Mouse (Mus musculus): ENCODE data around the gene Gm10563. TPM values are rescaled to one million over a fixed set of nuclear protein-coding genes. Genes with fewer than 3 reads are reported as not detected.
"Not testable (repeated sequence)": the region's sequence is repeated elsewhere in the genome, so short reads cannot be mapped to it uniquely, and the experiment has no call there.

The Gm10563 gene
- polyA plus RNA-seq (2014; fragmentation: Nextera tagmentation; extraction: Ambion mirVana), result not detected in 2 replicates

- not testable (repeated sequence) for H3K27me3 ChIP-seq (ENCODE audit: control insufficient read depth, insufficient read depth, low read length); H3K4me1 ChIP-seq (ENCODE audit: control insufficient read depth, insufficient read depth, low read length); H3K9ac ChIP-seq (ENCODE audit: low read depth, low read length); H3K4me3 ChIP-seq (ENCODE audit: low read depth, low read length); H3K9me3 ChIP-seq (replicated peaks; ENCODE audit: control insufficient read depth, low read length); ATAC-seq (replicated peaks; ENCODE audit: insufficient number of reproducible peaks, low FRiP score, low TSS enrichment); H3K4me2 ChIP-seq; H3K27ac ChIP-seq (ENCODE audit: low read depth, low read length)
- 97% methylated on average over 2 of the region's 2 CpGs for WGBS (ENCODE audit: insufficient replicate concordance)
- H3K36me3 ChIP-seq (ENCODE audit: control insufficient read depth, insufficient read depth, low read length), result peaks cover 61% of the 10 kb centered on the region
Observed at GRCm38 (mm10) chr4:155645308-155645707, at the start of gene Gm10563. TSS of gene Gm10563 (minus strand) at chr4:155645408.

- peak overlapping the region; percentile 69 for H3K9ac ChIP-seq (ENCODE audit: low read depth, low read length)
- H3K27ac ChIP-seq (ENCODE audit: low read depth, low read length), result no peak overlapping the region
- no peaks in the 10 kb centered on the region for H3K9me3 ChIP-seq (replicated peaks; ENCODE audit: control insufficient read depth, low read length)
- WGBS (ENCODE audit: insufficient replicate concordance), result under 1% methylated on average over 92 of the region's 92 CpGs
- no peaks in the 10 kb centered on the region for H3K36me3 ChIP-seq (ENCODE audit: control insufficient read depth, insufficient read depth, low read length)
- peak overlapping the region; percentile 89 for H3K4me2 ChIP-seq
- no peaks in the 10 kb centered on the region for H3K4me1 ChIP-seq (ENCODE audit: control insufficient read depth, insufficient read depth, low read length)
- peak overlapping the region; percentile 78 for H3K4me3 ChIP-seq (ENCODE audit: low read depth, low read length)
- ATAC-seq (replicated peaks; ENCODE audit: insufficient number of reproducible peaks, low FRiP score, low TSS enrichment), result peak; percentile 51; the same call in 1 of the 2 replicates
- H3K27me3 ChIP-seq (ENCODE audit: control insufficient read depth, insufficient read depth, low read length), result peaks cover 24% of the 10 kb centered on the region
Observed at GRCm38 (mm10) chr4:155694482-155695401, 49.5 kb upstream of the Gm10563 start.

- peak; percentile 60; the same call in 1 of the 2 replicates for ATAC-seq (replicated peaks; ENCODE audit: insufficient number of reproducible peaks, low FRiP score, low TSS enrichment)
- H3K9me3 ChIP-seq (replicated peaks; ENCODE audit: control insufficient read depth, low read length), result no peaks in the 10 kb centered on the region
Observed at GRCm38 (mm10) chr4:155694111-155694481, 48.9 kb upstream of the Gm10563 start, which contains the start of gene Fndc10. TSS of gene Fndc10 (plus strand) at chr4:155694342.

GRCm38 (mm10) chr4:155692421-155692820 lies 47.2 kb upstream of the Gm10563 start:
- H3K4me3 ChIP-seq (ENCODE audit: low read depth, low read length), result no peak overlapping the region

More at GRCm38 (mm10) chr4:155694111-155694481, 48.9 kb upstream of the Gm10563 start, which contains the start of gene Fndc10:
- Histone ChIP-seq H3K4me1 (ENCODE audit: control insufficient read depth, insufficient read depth, low read length) (no peaks in the 10 kb centered on the region), H3K4me2 (peak within 1 kb of the TSS; percentile 89), H3K4me3 (ENCODE audit: low read depth, low read length) (peak within 1 kb of the TSS; percentile 78), H3K27ac (ENCODE audit: low read depth, low read length) (no peak within 1 kb of the TSS), H3K36me3 (ENCODE audit: control insufficient read depth, insufficient read depth, low read length) (no peaks in the 10 kb centered on the region), H3K27me3 (ENCODE audit: control insufficient read depth, insufficient read depth, low read length) (peaks cover 24% of the 10 kb centered on the region), H3K9ac (ENCODE audit: low read depth, low read length) (peak within 1 kb of the TSS; percentile 69)
- 1% methylated on average over 39 of the region's 47 CpGs for WGBS (ENCODE audit: insufficient replicate concordance)

GRCm38 (mm10) chr4:155690571-155691375 lies 45.6 kb upstream of the Gm10563 start:
- H3K4me1 ChIP-seq (ENCODE audit: control insufficient read depth, insufficient read depth, low read length), result no peaks in the 10 kb centered on the region
- no peaks in the 10 kb centered on the region for H3K9me3 ChIP-seq (replicated peaks; ENCODE audit: control insufficient read depth, low read length)
- no peak for ATAC-seq (replicated peaks; ENCODE audit: insufficient number of reproducible peaks, low FRiP score, low TSS enrichment)
- 76% methylated on average over 12 of the region's 12 CpGs for WGBS (ENCODE audit: insufficient replicate concordance)
- no peak overlapping the region for H3K4me2 ChIP-seq
- H3K4me3 ChIP-seq (ENCODE audit: low read depth, low read length), result no peak overlapping the region
- no peaks in the 10 kb centered on the region for H3K36me3 ChIP-seq (ENCODE audit: control insufficient read depth, insufficient read depth, low read length)
- no peak overlapping the region for H3K27ac ChIP-seq (ENCODE audit: low read depth, low read length)
- H3K9ac ChIP-seq (ENCODE audit: low read depth, low read length), result no peak overlapping the region
- peaks cover 21% of the 10 kb centered on the region for H3K27me3 ChIP-seq (ENCODE audit: control insufficient read depth, insufficient read depth, low read length)

More at GRCm38 (mm10) chr4:155692421-155692820, 47.2 kb upstream of the Gm10563 start:
- H3K9ac ChIP-seq (ENCODE audit: low read depth, low read length), result no peak overlapping the region
- peaks cover 24% of the 10 kb centered on the region for H3K27me3 ChIP-seq (ENCODE audit: control insufficient read depth, insufficient read depth, low read length)
- ATAC-seq (replicated peaks; ENCODE audit: insufficient number of reproducible peaks, low FRiP score, low TSS enrichment), result no peak
- H3K4me2 ChIP-seq, result no peak overlapping the region
- no peaks in the 10 kb centered on the region for H3K9me3 ChIP-seq (replicated peaks; ENCODE audit: control insufficient read depth, low read length)
- H3K27ac ChIP-seq (ENCODE audit: low read depth, low read length), result no peak overlapping the region
- H3K4me1 ChIP-seq (ENCODE audit: control insufficient read depth, insufficient read depth, low read length), result no peaks in the 10 kb centered on the region
- WGBS (ENCODE audit: insufficient replicate concordance), result 92% methylated on average over 3 of the region's 3 CpGs
- H3K36me3 ChIP-seq (ENCODE audit: control insufficient read depth, insufficient read depth, low read length), result no peaks in the 10 kb centered on the region

- ATAC-seq (replicated peaks; ENCODE audit: insufficient number of reproducible peaks, low FRiP score, low TSS enrichment), result not testable (repeated sequence)
Observed at GRCm38 (mm10) chr4:155687764-155688163, 42.6 kb upstream of the Gm10563 start.

GRCm38 (mm10) chr4:155683670-155684277 lies 38.6 kb upstream of the Gm10563 start:
- H3K27me3 ChIP-seq (ENCODE audit: control insufficient read depth, insufficient read depth, low read length); H3K27ac ChIP-seq (ENCODE audit: low read depth, low read length); H3K9ac ChIP-seq (ENCODE audit: low read depth, low read length); H3K36me3 ChIP-seq (ENCODE audit: control insufficient read depth, insufficient read depth, low read length); H3K9me3 ChIP-seq (replicated peaks; ENCODE audit: control insufficient read depth, low read length); H3K4me2 ChIP-seq; H3K4me3 ChIP-seq (ENCODE audit: low read depth, low read length); H3K4me1 ChIP-seq (ENCODE audit: control insufficient read depth, insufficient read depth, low read length); ATAC-seq (replicated peaks; ENCODE audit: insufficient number of reproducible peaks, low FRiP score, low TSS enrichment): not testable (repeated sequence)
- WGBS (ENCODE audit: insufficient replicate concordance), result 83% methylated on average over 16 of the region's 19 CpGs

More at GRCm38 (mm10) chr4:155687764-155688163, 42.6 kb upstream of the Gm10563 start:
- H3K27ac ChIP-seq (ENCODE audit: low read depth, low read length); H3K36me3 ChIP-seq (ENCODE audit: control insufficient read depth, insufficient read depth, low read length); H3K9ac ChIP-seq (ENCODE audit: low read depth, low read length); H3K9me3 ChIP-seq (replicated peaks; ENCODE audit: control insufficient read depth, low read length); H3K4me3 ChIP-seq (ENCODE audit: low read depth, low read length); H3K27me3 ChIP-seq (ENCODE audit: control insufficient read depth, insufficient read depth, low read length); H3K4me1 ChIP-seq (ENCODE audit: control insufficient read depth, insufficient read depth, low read length); H3K4me2 ChIP-seq: not testable (repeated sequence)
- WGBS (ENCODE audit: insufficient replicate concordance), result 64% methylated on average over 4 of the region's 4 CpGs

- Histone ChIP-seq H3K9me3 (replicated peaks; ENCODE audit: control insufficient read depth, low read length) (no peaks in the 10 kb centered on the region), H3K4me3 (ENCODE audit: low read depth, low read length) (no peak overlapping the region), H3K9ac (ENCODE audit: low read depth, low read length) (no peak overlapping the region), H3K36me3 (ENCODE audit: control insufficient read depth, insufficient read depth, low read length) (no peaks in the 10 kb centered on the region), H3K4me1 (ENCODE audit: control insufficient read depth, insufficient read depth, low read length) (no peaks in the 10 kb centered on the region), H3K27me3 (ENCODE audit: control insufficient read depth, insufficient read depth, low read length) (no peaks in the 10 kb centered on the region), H3K27ac (ENCODE audit: low read depth, low read length) (no peak overlapping the region), H3K4me2 (no peak overlapping the region)
- ATAC-seq (replicated peaks; ENCODE audit: insufficient number of reproducible peaks, low FRiP score, low TSS enrichment), result no peak
- 79% methylated on average over 2 of the region's 2 CpGs for WGBS (ENCODE audit: insufficient replicate concordance)
Observed at GRCm38 (mm10) chr4:155675991-155676390, 30.8 kb upstream of the Gm10563 start.
